Mouse (Mus musculus) forebrain, embryonic 14.5 days (tissue): ENCODE measurements around the gene Col4a3. TPM values are rescaled to one million over a fixed set of nuclear protein-coding genes. Genes with fewer than 3 reads are reported as not detected.
A peak's percentile ranks its signal among the peaks of the same experiment; 100 is the strongest.

ENCODE experiments used
- ATAC-seq: fragments of 200-750 bp; cut with Nextera tagmentation; 2 replicates; pipeline ENCODE4 v1.8.0; 2017; ENCODE audit warnings: mild to moderate bottlenecking, moderate library complexity
- DNase-seq: peaks from one replicate; pipeline ENCODE4 v3.0.0-alpha.2; 2015; ENCODE audit warnings: low spot score
- H3K27ac ChIP-seq: fragments of 300-500 bp; sonication (generic); 2 replicates; pipeline ENCODE4 v1.5.1; 2014; ENCODE audit warnings: low read depth, mild to moderate bottlenecking, control low read depth, low read length, moderate library complexity
- H3K27me3 ChIP-seq: fragments of 300-500 bp; sonication (generic); replicated peaks from 2 replicates; pipeline ENCODE4 v1.6.1; 2014; ENCODE audit warnings: low read length, control low read depth, mixed read lengths; ENCODE audit not compliant: control insufficient read depth, insufficient read depth
- H3K36me3 ChIP-seq: fragments of 300-500 bp; sonication (generic); 2 replicates; pipeline ENCODE4 v1.6.1; 2014; ENCODE audit warnings: low read length, control low read depth; ENCODE audit not compliant: control insufficient read depth, insufficient read depth
- H3K4me1 ChIP-seq: fragments of 300-500 bp; sonication (generic); 2 replicates; pipeline ENCODE4 v1.6.1; 2014; ENCODE audit warnings: antibody characterized with exemption, low read length, control low read depth; ENCODE audit not compliant: control insufficient read depth, insufficient read depth
- H3K4me2 ChIP-seq: fragments of 300-500 bp; sonication (generic); 2 replicates; pipeline ENCODE4 v1.6.1; 2014; ENCODE audit warnings: mild to moderate bottlenecking, control low read depth, low read length
- H3K4me3 ChIP-seq: fragments of 300-500 bp; sonication (generic); 2 replicates; pipeline ENCODE4 v1.5.1; 2014; ENCODE audit warnings: low read depth, low read length, control low read depth
- H3K9ac ChIP-seq: fragments of 300-500 bp; sonication (generic); 2 replicates; pipeline ENCODE4 v1.6.1; 2014; ENCODE audit warnings: mild to moderate bottlenecking, low read length, control low read depth, moderate library complexity
- H3K9me3 ChIP-seq: fragments of 300-500 bp; sonication (generic); replicated peaks from 2 replicates; pipeline ENCODE4 v1.6.1; 2016; ENCODE audit warnings: low read length, control low read depth, mixed read lengths; ENCODE audit not compliant: control insufficient read depth
- WGBS: fragments of 180-500 bp; shearing (Covaris S2); extraction: QIAGEN DNeasy Blood & Tissue Kit; methylation state at CpG from one replicate; pipeline ENCODE4 v1.1.7; 2014; 5-methylcytosine and 5-hydroxymethylcytosine counted together
- polyA plus RNA-seq: library from polyadenylated mRNA; unstranded; fragments of >200 nt; fragmentation: Nextera tagmentation; extraction: Ambion mirVana; gene quantifications from 2 replicates; pipeline ENCODE4 v1.2.1, GENCODE M21; 2014

The Col4a3 gene
- polyA plus RNA-seq, 1 experiment from 2014 or later: 0.23 TPM

GRCm38 (mm10) chr1:82560223-82560622, 26.5 kb upstream of the Col4a3 start:
- H3K9ac ChIP-seq: no peak overlapping the region
- no peak overlapping the region for H3K4me3 ChIP-seq
- H3K27ac ChIP-seq: no peak overlapping the region
- no peak for DNase-seq
- no peaks in the 10 kb centered on the region for H3K27me3 ChIP-seq
- H3K4me2 ChIP-seq: no peak overlapping the region
- no peaks in the 10 kb centered on the region for H3K9me3 ChIP-seq
- no peaks in the 10 kb centered on the region for H3K36me3 ChIP-seq
- no peak for ATAC-seq
- no peaks in the 10 kb centered on the region for H3K4me1 ChIP-seq
- 91% methylated on average over 4 of the region's 4 CpGs for WGBS

DNA sequence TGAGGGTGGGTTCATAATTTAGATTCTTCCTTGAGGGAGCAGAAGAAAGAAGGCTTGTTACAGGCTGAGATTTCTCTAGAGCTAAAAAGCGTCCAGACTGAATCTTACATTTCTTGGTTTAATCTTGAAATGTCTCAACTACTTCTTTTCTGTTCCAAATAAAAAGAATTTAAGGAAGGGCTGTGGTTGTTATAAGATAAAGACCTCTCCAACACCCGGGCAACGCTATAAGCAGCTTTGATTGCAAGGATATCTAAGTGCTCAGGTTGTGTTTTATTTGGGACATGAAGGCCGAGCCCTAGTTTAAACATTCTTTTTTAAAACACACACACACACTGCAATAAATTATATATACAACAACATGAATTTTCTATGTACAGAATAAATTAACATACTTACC, 17.3 kb upstream of the Col4a3 start:
- 88% methylated on average over 4 of the region's 4 CpGs for WGBS
- H3K9ac ChIP-seq: no peak overlapping the region
- H3K36me3 ChIP-seq: no peaks in the 10 kb centered on the region
- no peak overlapping the region for H3K27ac ChIP-seq
- H3K4me2 ChIP-seq: no peak overlapping the region
- no peaks in the 10 kb centered on the region for H3K9me3 ChIP-seq
- H3K4me3 ChIP-seq: no peak overlapping the region
- DNase-seq (no peak), ATAC-seq (no peak)
- no peaks in the 10 kb centered on the region for H3K4me1 ChIP-seq
- H3K27me3 ChIP-seq: no peaks in the 10 kb centered on the region

DNA sequence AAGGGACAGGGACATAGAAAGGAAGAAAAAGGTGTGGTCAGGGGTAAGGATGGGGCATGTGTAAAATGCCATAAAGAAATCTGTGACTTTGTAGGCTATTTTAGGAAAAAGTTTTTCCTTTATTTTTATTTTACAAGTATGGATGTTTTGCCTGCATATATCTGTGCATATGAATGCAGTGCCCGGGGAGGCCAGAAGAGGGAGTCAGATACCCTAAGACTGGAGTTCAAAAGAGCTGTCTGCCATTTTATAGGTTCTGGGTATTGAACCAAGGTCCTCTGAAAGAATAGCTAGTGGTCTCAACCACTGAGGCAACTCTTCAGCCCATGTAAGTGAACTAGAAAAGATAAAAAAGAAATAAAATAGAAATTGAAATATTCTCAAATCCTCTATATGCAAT, 15.0 kb upstream of the Col4a3 start:
- DNase-seq: no peak

GRCm38 (mm10) chr1:82575681-82576080, 11.0 kb upstream of the Col4a3 start:
- DNase-seq (no peak), ATAC-seq (no peak)
- no peak overlapping the region for H3K27ac ChIP-seq
- H3K36me3 ChIP-seq: no peaks in the 10 kb centered on the region
- H3K4me2 ChIP-seq: no peak overlapping the region
- no peak overlapping the region for H3K4me3 ChIP-seq
- H3K9ac ChIP-seq: no peak overlapping the region
- no peaks in the 10 kb centered on the region for H3K4me1 ChIP-seq
- WGBS: 91% methylated on average over 3 of the region's 3 CpGs
- H3K9me3 ChIP-seq: no peaks in the 10 kb centered on the region
- H3K27me3 ChIP-seq: no peaks in the 10 kb centered on the region

More for the DNA sequence above, 15.0 kb upstream of the Col4a3 start:
- Histone ChIP-seq H3K36me3 (no peaks in the 10 kb centered on the region), H3K4me3 (no peak overlapping the region), H3K4me1 (no peaks in the 10 kb centered on the region), H3K9ac (no peak overlapping the region), H3K4me2 (no peak overlapping the region), H3K27me3 (no peaks in the 10 kb centered on the region), H3K9me3 (no peaks in the 10 kb centered on the region), H3K27ac (no peak overlapping the region)
- no peak for ATAC-seq
- WGBS: 67% methylated on average over 1 of the region's 1 CpGs

DNA sequence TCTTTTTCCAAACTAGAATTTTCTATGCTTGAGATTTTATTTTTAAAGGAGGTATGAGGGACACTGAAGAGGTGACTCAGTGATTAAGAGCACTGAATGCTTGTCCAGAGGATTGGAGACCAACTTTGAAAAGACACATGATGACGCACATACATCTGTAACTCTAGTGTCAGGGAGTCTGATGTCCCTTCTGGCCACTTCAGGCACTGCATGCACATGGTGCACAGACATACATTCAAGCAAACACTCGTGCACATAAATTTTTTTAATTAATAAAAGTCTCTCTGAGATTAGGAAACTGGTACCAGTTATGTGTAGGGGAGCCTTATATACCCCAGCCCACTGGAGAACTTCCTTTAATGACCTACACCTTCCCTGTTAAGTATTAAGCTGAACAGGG, 10.5 kb upstream of the Col4a3 start:
- Histone ChIP-seq H3K27me3 (no peaks in the 10 kb centered on the region), H3K36me3 (no peaks in the 10 kb centered on the region), H3K4me3 (no peak overlapping the region), H3K27ac (no peak overlapping the region), H3K4me2 (no peak overlapping the region), H3K9me3 (no peaks in the 10 kb centered on the region), H3K4me1 (no peaks in the 10 kb centered on the region), H3K9ac (no peak overlapping the region)
- no peak for DNase-seq
- ATAC-seq: no peak
- 78% methylated on average over 2 of the region's 2 CpGs for WGBS

DNA sequence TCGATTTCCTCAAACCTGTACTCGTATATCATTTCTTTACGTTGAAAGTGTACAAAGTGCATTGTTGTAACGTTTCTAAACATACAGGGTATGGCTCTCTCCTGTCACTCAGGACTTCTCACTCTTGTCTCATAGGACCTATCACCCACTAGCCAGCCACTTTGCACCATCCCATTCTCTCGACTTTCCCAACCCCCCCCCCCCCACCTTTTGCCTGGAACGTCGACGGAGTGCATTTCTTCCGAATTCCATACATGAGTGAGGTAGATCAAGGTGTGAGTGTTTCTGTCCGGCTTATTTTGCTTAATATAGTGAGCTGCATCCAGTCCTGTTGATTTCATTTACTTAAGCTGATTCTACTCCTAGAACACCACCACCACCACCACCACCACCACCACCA, 9.4 kb upstream of the Col4a3 start:
- ATAC-seq: no peak
- Histone ChIP-seq H3K9ac (no peak overlapping the region), H3K27ac (no peak overlapping the region), H3K27me3 (no peaks in the 10 kb centered on the region), H3K4me1 (no peaks in the 10 kb centered on the region), H3K4me2 (no peak overlapping the region), H3K36me3 (no peaks in the 10 kb centered on the region), H3K4me3 (no peak overlapping the region), H3K9me3 (no peaks in the 10 kb centered on the region)
- 93% methylated on average over 10 of the region's 10 CpGs for WGBS
- DNase-seq: no peak

DNA sequence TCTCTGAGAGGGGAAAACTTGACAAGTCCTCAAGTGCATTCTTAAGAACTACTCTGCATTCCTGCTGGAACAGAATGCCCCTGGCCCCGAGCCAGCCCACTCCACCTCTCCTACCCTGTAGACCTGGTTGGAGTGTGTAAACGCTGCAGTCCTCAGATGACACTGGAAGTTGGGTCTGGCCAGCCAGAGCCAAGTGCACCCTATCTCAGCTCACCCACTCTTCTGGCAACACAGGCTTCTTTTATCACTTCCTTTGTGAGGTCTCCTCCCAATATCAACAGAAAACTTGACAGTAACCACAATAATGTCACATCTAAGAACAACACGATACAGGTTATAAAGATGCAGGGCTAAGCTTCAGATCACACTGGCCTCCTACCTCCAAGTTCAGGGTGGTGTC, 8.8 kb upstream of the Col4a3 start:
- Histone ChIP-seq H3K4me2 (no peak overlapping the region), H3K27me3 (no peaks in the 10 kb centered on the region), H3K9me3 (no peaks in the 10 kb centered on the region), H3K4me1 (no peaks in the 10 kb centered on the region), H3K9ac (no peak overlapping the region), H3K27ac (no peak overlapping the region), H3K4me3 (no peak overlapping the region), H3K36me3 (no peaks in the 10 kb centered on the region)
- 87% methylated on average over 3 of the region's 3 CpGs for WGBS
- DNase-seq: no peak
- no peak for ATAC-seq

DNA sequence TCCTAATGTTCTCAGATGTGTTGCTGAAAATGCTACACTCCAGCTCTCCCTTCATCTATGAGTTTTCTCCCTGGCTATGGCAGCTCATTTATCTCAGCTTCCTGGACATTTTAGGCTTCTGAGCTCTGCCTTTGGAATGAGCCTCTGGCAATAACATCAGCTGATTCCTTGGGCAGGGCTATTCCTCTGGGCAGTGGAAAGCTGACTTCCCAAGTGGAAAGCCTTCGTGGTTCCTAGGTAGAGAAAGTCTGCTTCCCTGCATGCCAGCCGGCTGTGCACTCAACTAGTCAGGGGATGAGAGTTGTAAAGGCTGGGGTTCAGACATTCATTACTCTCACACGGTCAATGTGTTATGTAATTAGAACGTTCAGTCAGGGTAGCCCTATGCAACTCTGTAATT, 8.4 kb upstream of the Col4a3 start:
- Histone ChIP-seq H3K4me3 (no peak overlapping the region), H3K9me3 (no peaks in the 10 kb centered on the region), H3K4me2 (no peak overlapping the region), H3K27ac (no peak overlapping the region), H3K27me3 (no peaks in the 10 kb centered on the region), H3K9ac (no peak overlapping the region), H3K36me3 (no peaks in the 10 kb centered on the region), H3K4me1 (no peaks in the 10 kb centered on the region)
- 76% methylated on average over 4 of the region's 4 CpGs for WGBS
- DNase-seq: no peak
- no peak for ATAC-seq

GRCm38 (mm10) chr1:82585981-82586380, 740 bp upstream of the Col4a3 start:
- Histone ChIP-seq H3K36me3 (no peaks in the 10 kb centered on the region), H3K4me1 (peaks cover 8% of the 10 kb centered on the region), H3K27me3 (0 out of 2 replicates have a peak, but pooled peaks cover 4% of the 10 kb centered on the region), H3K4me3 (no peak overlapping the region), H3K9me3 (no peaks in the 10 kb centered on the region), H3K9ac (no peak overlapping the region), H3K4me2 (peak overlapping the region; percentile 59), H3K27ac (no peak overlapping the region)
- WGBS: 80% methylated on average over 7 of the region's 7 CpGs
- no peak for ATAC-seq
- DNase-seq: no peak
